Mouse (Mus musculus) WW6 (cell line): ENCODE measurements at regions not wholly inside any gene's neighbourhood (a gene's known extent, or its start where the extent isn't known, plus 50 kb on each side); places are given as distances from the start of the nearest gene placed in this dataset.

Source experiments
- DNase-seq: peaks from one replicate; pipeline ENCODE4 v3.0.0-alpha.2; 2013; ENCODE audit warnings: low read depth, low spot score

DNA sequence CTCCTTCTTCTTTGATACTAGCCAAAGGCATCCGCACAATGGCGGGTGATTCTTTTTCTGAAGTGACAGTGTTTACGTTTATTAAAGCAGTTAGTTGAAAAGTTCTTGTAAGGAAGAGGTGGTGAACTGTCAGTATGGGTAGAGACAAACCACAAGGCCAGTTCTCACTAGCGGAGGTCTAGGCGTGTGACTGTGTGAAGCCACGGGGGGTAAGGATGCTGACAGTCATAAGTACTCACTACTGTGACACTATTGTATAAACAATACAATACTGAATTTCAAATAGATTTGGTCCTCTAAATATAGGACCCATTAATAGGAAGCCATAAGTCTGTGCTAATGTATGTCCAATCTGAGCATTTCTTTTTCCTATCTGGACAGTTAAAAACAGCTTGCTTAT is 161.9 kb downstream of the Cxcl12 start:
- DNase-seq = no peak

DNA sequence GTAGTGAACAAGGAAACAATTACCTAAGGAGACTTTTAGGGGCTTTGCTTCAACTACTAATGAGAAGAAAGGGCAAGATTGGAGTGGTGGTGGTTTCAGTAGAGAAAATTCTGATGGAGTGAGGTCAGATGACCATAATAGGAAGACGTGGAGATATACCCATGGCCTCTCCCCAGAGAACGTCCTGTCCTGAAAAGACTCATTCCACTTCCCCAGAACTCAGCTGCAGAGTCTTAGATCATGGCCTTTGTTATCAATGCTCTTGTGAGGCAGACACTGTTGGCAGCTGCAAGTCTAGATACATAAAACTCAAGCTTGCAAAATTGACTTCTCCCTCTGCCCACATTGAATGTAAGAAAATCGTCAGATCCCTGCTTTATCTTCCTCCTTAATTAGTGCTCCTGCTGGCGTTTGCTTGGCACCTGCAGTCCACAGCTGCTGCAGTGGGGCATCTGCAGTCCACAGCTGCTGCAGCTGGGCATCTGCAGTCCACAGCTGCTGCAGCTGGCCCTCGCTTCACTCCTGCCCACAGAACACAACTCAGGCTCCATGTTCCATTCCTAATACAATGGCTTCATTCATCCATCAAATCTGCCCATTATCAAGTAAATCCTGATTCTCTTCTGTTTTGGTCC is 162.5 kb downstream of the Cxcl12 start:
- no peak for DNase-seq

DNA sequence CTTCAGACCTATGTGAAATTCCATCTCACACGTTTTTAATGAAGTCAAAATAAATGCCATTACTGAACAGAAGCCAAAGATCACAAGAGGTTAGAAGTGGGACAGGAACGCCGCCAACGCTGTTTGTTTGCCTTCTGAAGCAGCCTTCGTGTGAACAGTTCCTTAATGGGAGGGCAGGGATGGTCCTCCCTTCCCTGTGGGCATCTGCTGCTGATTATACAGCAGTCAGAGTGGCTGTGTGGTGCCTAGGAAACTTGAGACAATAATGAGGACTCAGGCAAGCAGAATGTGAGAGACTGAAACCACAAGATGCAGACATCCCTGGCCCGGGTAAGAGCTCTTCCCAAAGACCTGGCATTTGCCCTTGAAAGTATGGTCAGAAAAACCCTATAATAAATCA is 164.3 kb downstream of the Cxcl12 start:
- no peak for DNase-seq

DNA sequence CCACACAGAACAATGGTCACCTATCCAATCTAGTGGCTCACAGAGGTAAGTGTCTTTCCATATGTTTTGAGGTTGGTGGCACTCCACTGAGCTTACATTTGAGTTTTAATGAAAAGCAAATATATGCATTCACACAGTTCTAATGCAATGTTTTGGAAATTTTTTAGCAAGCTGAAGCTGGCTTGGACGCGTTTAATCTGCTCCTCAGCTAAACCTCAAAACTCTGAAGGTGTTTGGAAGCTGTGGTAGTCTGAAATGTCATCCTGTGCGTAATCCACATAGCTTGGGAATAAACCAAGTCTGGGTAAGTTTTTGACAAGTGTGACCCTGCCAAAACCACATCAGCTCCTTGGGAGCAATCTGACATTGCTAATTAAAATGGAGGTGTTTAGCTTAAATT is 173.8 kb downstream of the Cxcl12 start:
- no peak for DNase-seq

DNA sequence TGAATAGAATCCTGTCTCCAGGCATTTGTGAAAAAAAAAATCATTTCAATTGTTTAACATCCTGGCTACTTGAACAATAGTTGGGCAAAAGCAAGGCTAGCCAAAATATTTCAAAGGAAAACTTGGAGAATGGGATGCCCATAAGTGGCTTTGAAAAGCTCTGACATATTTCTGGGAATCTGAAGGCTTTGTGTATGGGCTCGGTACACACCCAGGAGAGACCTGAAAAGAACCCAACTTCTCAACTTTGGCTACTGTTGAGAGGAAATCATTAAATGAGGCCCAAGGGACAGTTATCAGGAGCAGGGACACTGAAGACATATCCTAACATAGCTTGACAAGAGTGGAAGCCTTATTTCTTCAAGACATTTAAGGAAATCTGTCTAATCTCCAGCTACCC is 179.0 kb downstream of the Cxcl12 start:
- DNase-seq = no peak

DNA sequence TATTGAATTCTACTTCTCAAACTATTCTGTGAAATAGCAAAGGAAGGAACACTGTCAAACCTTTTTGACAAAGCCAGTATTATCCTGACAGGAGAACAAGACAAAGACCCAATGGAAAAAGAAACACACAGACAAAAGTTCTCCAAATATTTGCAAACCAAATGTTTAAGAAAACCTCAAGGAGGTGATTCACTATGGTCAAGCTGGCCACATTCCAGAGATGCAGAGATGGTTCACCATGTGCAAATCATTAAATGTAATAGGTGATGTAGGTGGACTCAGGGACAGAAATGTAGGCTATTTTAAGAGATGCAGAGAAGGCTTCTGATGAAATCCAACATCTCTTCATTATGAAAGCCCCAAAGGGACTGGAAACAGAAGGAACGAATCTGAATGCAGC is 183.5 kb downstream of the Cxcl12 start:
- DNase-seq = no peak

DNA sequence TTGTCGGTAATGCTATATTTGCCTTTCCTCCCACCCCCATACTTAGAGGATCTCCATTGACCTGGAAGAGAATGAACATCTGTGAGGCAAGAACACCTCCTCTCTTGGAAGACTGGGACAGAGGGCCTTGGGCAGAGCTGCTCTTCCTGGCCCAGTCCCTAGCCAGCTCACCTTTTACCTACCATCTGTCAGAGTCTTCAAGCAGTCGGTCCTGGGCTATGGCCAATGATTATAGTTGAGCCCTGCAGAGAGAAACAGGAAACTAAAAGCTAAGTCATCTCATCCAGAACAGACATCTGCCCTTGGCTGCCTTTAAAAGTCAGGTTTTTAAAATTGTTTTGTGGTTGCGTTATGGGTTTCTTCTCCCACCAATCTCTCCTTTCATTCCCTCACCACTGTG is 184.8 kb downstream of the Cxcl12 start:
- no peak for DNase-seq

DNA sequence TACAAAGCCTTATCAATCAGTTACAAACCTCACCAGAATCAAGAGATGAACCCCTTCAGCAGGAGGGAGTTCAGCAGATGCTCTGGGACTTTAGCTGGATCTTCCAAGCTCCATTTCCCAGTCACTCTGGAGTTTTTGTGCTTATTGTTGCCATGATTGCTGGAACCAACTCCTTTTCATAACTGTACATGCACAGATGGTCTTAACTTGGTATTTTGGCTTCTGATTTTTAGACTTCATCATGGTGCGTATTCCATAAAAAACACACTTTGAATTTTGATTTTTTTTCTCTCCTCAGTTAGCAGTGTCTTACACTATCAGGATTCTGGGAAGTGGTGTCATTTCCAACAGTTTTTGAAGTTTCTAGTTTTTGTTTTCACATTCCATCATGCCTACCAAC is 187.8 kb downstream of the Cxcl12 start:
- DNase-seq = no peak

DNA sequence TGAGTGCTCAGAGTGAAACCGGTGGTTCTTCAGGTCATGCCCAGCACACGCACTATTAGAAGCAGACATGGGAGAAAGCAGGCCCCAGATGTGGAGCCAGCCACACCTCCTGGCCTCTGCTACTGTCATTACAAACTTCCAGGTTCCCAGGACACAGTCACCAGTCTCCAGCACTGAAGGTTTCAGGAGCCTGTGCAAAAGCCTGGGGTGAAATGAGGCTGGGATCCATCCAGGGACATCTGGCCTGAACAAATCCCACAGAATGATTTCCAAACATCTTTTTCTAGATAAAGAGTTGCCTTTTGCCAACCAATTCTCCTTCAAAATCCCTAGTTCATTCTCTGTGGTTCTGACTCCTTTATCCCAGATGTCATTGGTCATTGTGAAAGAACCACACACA is 191.1 kb downstream of the Cxcl12 start:
- DNase-seq = no peak

DNA sequence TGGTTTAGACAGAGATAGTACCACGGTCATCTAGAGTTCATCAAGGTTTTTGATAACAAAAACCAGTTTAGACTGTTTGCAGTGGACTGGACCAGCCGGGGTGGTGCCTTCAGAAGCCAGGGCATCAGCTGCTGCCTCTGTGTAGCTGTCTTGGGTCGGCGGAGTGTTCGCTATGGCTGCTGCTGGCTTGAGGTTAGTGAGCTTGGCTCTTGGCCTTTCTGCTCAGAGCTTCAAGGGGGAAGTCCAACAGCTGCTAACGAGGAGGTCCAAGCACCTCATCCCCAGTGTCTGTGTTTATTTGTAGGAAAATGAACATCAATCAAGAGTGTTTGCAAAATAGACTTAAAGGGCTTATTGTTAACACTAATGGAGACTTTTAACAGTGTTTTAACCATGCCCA is 198.2 kb downstream of the Cxcl12 start:
- DNase-seq = no peak

DNA sequence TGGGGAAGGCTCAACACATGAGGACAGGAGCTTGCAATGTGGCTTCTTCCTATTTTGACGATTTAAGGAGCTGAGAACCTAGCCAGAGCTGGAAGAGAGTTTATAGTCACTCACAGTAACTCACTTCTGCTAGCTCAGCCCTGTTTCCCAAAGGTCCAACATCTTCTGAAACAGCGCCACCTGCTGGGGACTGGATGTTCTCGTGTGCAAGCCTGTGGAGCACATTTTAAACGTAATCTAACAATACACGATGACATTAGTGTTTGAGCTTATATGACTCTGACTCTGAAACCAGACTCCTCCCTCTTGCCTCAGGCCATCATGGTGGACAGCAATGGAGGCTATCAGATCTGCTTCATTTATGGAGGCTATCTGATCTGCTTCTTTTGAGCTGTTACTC is 207.7 kb downstream of the Cxcl12 start:
- peak; percentile 5 for DNase-seq

DNA sequence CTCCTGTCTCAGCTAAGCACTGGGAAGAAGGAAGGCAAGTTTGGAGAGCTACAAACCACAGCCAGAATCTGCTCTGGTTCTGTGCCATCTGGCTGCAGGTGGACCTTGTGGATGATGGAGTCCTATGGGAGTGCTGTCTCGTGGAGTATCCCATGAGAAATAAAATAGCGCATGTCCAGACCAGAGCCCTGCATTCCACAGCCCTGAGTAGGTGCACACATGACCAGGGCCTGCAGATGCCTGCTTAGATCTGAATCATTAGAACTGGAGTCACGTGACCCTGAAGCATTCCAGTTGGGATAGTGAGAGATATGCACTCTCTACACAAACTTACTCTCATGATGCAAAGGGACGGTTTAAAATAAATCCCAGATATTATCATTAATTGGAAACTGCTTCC is 211.6 kb downstream of the Cxcl12 start:
- DNase-seq = no peak

DNA sequence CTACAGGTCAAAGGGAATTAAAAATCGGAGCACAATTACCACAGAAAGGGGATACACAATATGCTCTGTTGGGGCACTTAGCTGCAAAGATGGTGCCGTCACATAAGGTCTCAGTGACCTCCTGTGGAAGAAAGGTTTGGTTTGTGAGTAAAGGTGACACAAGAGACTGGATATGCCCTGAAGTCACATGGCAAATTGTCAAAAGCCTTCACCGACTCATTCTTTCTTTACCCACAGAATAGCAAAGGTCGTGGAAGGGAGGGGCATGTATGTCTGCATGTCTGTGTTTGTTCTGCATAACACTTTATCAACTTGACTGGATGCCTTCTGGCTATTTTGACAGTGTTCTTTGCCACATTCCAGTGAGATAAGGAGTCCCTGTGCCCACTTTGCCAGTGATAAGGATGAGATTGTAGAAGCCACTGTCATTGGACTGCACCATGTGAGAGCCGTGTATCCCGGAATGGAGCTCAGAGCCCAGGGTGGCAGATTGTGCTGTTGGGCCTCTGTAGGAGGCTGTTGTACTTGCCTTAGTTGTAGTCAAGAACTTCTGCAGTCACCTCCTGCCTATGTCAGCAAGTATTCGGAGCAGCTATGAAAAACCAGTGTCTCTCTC is 222.0 kb downstream of the Cxcl12 start:
- no peak for DNase-seq

DNA sequence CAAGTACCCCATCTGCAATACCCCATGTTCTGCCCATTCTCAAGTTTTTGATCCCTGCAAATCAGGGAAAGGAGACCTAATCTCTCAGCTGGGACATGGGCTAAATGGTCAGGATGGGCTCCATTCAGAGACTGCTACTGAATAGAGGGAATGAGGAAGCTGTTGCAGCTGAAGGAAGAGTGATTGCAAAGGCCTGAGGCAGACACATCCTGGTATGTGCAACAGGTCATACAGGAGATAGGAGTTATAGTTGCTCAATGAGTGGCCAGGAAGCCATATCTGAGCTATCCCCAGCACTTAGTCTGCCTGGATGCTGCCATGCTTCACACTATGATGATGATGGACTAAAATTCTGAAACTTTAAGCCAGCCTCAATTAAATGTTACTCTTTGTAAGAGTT is 225.1 kb downstream of the Cxcl12 start:
- DNase-seq = no peak

DNA sequence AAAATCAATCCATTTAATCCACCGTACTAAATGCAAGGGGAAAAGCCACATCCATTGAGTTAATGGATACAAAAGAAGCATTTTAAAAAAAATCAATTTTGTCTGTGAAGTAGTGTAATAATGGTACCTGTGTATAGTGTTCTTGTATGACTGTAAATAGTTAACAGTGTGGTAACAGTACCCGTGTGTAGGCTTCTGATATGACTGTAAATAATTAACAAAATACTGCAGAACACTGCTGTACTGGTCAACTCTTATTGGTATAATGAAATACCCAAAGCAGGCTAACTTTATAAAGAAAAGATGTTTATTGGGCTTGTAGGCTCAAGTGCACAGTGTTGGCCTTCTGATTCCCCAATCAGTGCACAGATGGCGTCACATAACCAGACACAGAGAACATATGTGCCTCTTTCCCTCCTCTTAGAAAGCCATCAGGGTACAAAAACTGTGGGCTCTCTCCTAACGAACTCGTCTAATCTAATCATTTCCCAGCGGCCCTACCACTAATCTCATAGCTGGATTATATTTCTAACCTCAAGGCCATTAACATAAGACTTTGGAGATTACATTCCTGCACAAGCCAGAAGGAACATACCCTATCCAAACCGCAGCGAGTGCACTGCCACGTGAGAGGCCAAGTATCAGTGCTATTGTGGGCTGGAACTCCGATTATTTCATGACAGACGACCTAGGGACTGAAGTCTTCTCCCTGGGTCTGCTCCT is 237.4 kb downstream of the Cxcl12 start:
- no peak for DNase-seq

DNA sequence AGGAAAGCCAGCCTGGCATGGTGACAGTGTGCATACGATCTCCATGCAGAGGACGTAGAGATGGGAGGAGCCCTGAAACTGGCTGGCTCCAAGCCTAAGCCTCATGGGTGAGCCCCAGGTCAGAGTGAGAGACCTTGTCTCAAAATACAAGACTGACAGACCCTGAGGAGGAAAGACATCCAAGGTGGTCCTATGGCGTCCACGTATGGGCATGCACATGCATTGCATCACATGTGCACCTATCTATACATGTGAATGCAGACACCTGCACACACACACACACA is 237.9 kb downstream of the Cxcl12 start:
- no peak for DNase-seq

DNA sequence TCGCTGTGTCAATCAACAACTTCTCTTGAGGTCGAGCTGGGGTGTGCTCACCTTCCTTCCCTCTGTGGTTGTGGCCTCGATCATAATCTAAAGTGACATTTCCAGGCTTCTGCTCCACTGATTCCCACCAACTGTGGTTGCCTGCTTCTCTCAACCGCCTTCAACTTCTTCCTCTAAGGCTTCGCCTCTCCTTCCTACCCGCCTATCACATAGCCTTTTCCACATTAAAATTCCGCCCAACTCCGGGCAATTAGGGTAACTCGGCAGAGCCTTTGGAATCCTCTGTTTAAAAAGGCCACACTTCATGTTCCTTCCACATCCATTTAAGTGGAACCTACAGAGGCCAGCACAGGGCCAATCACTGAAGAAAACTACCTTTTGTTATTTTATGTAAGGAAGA is 238.4 kb downstream of the Cxcl12 start:
- DNase-seq = no peak

DNA sequence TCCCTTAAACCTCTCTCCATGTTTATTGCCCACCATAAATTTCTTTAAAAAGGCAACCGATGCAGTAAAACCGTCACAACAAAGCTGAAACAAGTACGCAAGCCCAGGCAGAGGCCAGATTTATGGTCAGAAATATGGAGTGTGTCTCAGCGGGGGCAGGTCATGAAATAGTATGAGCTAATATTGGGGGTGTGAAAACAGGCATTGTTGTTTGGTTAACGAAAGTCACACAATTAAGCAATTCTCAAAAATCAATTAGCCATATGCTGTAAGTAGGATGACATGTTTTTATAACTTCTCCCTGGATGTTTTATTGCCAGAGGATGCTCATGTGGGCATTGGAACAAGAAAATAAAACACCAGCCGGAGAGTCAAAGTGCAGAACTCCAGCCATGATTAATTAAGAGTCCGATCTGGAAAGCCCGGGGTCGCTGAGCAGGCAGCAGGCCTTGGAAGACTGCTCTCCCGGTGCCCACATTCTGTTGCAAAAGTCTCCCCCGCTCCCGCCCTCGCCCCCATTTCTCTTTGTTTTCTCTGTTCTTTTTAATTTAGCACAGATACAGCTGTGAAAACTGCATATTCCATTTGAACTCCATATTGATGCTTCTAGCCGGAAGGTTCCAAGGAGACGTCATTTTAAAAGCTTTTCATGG is 239.0 kb downstream of the Cxcl12 start:
- no peak for DNase-seq

DNA sequence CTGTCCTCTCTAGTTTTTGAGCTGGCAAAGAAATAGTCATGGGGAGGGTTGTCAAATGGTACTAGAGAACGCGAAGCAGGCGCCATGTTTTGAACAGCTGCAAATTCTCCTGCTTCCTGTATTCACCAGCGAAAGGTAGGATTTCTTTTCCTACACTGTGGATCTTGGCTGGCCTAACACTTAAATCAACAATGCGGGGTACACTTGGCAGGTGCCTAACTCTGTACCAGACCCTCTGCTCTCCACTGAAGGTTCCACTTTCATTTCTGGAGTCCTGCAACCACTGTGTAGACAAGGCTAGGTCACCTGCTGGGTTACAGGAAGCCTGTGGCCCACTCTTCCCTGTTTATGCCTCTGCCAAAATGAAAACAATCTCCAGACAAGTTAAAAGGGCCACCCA is 239.6 kb downstream of the Cxcl12 start:
- no peak for DNase-seq

DNA sequence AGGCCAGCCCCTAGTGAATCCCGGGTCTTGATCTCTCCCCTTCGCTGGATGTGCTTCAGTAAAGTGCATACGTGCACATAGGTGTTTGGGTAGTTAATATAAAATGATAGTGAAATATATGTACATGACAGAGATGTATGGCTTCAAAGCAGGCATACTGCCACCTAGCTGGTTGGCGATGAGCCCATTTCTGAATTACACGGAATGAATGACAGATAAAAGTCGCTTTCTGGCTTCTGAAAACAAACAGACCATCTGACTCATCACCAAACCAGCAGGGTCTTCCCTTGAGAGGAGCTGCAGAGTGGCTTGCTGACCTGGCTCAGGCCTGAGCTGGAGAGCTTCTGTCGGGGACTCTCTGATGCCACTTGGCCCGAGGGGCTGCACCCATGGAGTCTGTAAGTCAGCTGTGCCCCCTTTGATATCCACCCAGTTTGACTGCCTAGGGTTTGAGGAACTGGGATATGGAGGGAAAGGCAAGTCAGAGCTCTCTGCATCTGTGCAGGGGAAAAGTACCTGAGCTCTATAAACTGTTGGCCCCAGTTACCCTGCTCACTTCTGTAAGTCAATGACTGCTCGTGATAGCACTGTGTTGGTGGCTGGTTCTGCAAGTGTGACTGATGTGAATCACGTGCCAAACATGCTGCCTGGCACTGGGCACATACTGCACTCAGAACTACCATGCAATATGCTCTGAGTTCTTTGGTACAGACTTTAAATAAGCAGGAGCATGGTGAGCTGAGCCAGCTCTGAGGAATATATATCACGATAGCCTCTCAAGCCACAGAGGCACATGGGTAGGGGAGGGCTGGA is 240.8 kb downstream of the Cxcl12 start:
- no peak for DNase-seq

DNA sequence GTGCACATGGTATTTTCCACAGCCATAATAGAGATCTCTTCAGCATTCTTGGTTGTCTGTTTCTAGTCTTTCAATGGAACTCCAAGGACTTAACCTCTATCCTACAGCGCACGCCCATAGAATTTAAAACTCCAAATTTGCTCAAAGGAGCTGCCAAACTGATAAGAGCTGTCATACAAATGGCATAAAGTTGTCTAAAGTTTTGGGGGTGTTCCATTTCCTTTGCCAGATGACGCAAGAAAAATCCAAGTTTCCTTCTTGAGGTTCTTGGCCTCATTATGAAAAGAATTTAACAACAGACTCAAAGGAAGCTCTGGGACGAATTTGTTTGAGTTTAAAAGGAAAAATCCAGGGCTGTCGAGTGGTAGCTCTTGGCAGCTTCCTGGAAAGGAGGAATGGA is 246.6 kb downstream of the Cxcl12 start:
- DNase-seq = no peak

DNA sequence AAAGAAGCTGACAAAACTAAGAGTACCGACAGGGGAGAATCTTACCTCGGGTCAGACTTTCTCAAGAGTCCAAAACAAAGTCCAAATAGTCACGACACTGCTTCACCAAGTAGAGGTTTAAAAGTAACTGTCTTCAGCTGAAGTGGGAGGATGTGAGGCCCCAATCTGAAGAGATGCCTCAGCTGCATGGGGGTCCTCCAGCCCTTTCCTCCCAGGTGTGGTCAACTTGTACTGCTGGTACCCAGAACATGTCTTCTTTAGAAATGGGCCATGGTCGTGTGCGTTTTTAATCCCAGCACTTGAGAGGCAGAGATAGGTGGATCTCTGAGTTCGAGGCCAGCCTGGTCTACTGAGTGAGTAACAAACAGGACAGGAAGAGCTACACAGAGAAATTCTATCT is 247.6 kb downstream of the Cxcl12 start:
- DNase-seq = no peak
